Mouse (Mus musculus): Measurements from ENCODE around the gene Mepce.
"Not testable (repeated sequence)": the region's sequence is repeated elsewhere in the genome, so short reads cannot be mapped to it uniquely, and the experiment has no call there.

Gene Mepce

DNA sequence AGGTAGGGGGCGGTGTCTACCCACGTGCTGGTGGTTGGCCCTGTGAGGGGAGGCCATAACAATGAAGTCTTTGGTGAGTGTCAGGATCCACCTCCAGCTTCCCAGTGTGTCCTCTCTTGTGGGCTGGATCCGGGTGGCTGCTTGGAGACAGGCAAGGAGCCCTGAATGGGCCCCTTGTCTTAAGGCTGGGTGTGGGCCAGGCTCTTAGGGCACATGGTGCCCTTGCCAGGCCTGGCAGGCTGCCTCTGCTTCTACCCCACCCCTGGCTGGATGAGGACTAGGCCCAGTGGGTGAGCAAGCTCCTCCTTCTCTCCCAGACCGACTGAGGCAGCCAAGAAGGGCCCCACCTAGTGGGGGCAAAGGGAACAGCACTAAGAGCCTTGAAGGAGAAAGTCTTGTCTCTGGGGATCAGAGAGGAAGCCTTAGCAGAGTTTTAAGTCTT lies 27.5 kb downstream of the Mepce start:
- CTCF ChIA-PET, result interaction anchor here (0.8 kb wide), 1 partner anchor 108 kb away, joined by 4 read pairs; no protein-coding TSS in a partner anchor

- CTCF ChIA-PET, result interaction anchor here (0.6 to 1.4 kb wide), 8 partner anchors 10 to 1438 kb away, joined by 3 to 11 read pairs (median 4); partner anchors contain the start of gene Agfg2
These were observed 28.4 kb downstream of the Mepce start for GRCm38 (mm10) chr5:137758921-137759534.

DNA sequence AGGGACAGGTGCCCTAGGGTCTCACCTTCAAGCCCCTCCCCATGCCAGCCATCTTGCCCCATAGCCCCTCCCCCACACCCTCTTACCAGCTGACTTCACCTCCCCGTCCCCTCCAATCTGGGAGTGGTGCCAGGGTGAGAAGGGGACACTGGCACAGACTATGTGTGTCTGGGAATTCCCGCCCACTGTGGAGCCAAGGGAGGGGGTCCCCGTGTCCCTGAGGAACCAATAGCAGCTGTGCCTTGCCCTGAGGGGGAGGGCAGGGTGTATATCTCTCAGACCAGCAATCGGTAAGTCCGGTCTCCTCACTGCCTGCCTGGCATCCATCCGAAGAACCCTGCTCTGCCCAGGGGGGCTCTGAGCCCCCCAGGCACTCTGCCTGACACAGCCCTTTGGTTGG lies 29.6 kb downstream of the Mepce start:
- CTCF ChIA-PET, result interaction anchor here (0.6 to 1.4 kb wide), 3 partner anchors 12 to 106 kb away, joined by 3 to 5 read pairs (median 3); no protein-coding TSS in a partner anchor

- CTCF ChIA-PET, result interaction anchor here (0.6 to 1.4 kb wide), 4 partner anchors 10 to 105 kb away, joined by 3 to 5 read pairs (median 4); no protein-coding TSS in a partner anchor
These were observed 30.4 kb downstream of the Mepce start for GRCm38 (mm10) chr5:137756882-137757661.

DNA sequence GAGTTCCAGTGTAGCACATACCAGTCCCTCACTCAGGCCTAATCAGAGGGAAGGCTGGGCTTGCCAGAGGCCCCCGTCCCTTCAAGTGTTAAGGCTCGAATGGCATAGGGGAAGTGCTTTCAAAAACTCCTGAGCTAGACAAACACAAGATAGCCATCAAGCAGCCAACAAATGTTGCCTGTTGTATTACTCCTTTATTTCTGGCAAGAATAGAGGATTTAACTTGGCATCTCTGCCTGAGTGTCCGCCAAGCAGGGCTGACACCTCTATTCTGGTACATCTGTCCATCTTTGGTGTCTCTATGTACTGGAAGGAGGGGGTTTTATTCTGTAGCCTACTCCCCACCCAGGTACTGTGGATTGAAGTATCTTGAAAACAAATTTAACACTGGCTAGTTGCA lies 31.3 kb downstream of the Mepce start:
- CTCF ChIA-PET, result interaction anchor here (1.4 kb wide), 1 partner anchor 9 kb away, joined by 5 read pairs; no protein-coding TSS in a partner anchor

DNA sequence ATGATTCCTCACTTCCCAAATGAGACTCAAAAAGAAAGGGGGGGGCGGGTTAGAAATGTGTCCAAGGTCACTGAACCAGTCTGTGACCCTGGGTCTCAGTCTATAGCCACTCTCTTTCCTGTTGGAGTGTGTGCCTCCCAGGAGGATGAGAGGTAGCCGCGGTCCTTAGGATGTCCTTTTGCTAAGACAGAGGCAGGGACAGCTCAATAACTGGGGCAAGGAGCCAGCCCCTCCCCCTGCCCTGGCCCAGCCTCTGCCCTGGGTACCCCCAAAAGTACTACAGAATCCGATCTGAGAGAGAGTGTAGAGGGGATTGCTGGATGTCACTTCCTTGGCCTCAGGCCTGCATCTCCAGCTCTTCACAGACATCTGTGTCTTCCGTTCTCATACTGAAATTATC lies 32.0 kb downstream of the Mepce start:
- CTCF ChIA-PET, result interaction anchor here (0.7 kb wide), 2 partner anchors 9 to 34 kb away, joined by 3 to 8 read pairs; no protein-coding TSS in a partner anchor

- CTCF ChIA-PET, result interaction anchor here (0.6 kb wide), 1 partner anchor 61 kb away, joined by 4 read pairs; no protein-coding TSS in a partner anchor
These were observed 34.2 kb downstream of the Mepce start for GRCm38 (mm10) chr5:137753111-137753832.

GRCm38 (mm10) chr5:137751988-137752387 lies 35.5 kb downstream of the Mepce start:
- CTCF ChIA-PET, result no interaction called here

GRCm38 (mm10) chr5:137751221-137751887 lies 36.1 kb downstream of the Mepce start:
- CTCF ChIA-PET, result interaction anchor here (0.5 kb wide), 1 partner anchor 26 kb away, joined by 9 read pairs; no protein-coding TSS in a partner anchor

GRCm38 (mm10) chr5:137750212-137750611 lies 37.2 kb downstream of the Mepce start:
- CTCF ChIA-PET, result not testable (repeated sequence)

DNA sequence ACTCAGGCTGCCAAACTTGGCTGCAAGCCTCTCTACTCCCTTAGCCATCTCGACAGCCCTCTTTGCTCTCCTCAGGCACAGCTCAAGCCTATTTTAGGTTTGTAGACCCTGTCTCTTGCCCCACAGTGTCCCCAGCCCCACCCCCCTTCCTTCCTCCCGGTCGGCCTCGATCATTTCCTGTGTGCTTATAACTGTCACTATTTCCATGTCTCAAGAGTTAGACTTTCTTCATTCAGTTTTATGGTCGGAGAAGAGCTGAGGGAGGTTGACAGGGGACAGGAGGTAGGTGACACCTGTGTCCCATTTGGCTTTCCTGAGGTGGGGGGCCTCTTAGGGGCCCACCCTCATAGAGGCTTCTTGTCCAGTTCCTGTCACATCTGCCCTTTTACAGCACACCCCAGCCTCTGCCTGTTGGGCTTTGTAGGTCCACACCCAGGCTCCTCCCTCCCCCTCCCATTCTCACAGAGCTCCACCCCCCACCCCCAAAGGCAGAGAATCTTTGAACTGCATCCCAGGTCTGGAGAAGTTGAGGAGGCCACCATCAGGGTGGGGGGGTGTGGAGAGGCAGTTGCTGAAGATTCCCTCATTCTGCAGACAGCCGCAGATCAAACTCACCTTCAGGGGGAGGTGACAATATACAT lies 38.1 kb downstream of the Mepce start:
- CTCF ChIA-PET, result interaction anchor here (0.6 to 1.7 kb wide), 5 partner anchors 9 to 1659 kb away, joined by 3 to 11 read pairs (median 4); no protein-coding TSS in a partner anchor

DNA sequence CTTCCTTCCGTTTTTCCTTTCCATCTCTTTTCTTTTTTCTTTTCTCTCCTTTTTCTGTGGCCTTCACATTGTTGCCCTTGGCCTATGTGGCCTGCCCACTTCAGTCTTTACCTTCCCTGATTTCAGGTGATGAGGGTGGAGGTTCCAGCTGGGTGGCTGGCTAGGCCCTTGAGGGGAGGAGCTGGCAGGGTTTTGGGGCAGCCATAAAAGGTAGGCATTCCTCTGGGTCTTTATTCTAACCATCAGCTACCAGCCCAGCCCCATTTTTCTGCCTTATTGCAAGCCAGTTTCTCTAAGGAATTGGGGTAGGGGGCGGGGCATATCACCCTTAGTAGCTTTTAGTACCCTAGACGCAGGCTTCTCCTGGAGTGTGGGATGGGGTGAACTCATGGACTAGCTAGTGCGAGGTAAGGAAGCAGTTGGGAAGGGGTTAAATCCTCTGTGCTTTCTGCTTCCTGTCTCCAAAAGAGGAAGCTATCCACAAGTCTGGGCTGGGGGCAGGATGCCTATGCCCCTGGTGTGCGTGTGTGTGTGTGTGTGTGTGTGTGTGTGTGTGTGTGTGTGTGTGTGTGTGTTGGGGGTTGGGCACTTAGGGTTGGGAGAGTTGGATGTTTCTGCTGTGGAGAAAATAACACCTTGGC lies 39.2 kb downstream of the Mepce start:
- CTCF ChIA-PET, result interaction anchor here (0.7 to 1.7 kb wide), 8 partner anchors 9 to 103 kb away, joined by 3 to 15 read pairs (median 4); partner anchors contain the start of gene Agfg2

GRCm38 (mm10) chr5:137747326-137747961 lies 40.0 kb downstream of the Mepce start:
- CTCF ChIA-PET, result interaction anchor here (1.0 to 2.0 kb wide), 5 partner anchors 8 to 96 kb away, joined by 3 to 5 read pairs (median 3); partner anchors contain the start of gene Agfg2

DNA sequence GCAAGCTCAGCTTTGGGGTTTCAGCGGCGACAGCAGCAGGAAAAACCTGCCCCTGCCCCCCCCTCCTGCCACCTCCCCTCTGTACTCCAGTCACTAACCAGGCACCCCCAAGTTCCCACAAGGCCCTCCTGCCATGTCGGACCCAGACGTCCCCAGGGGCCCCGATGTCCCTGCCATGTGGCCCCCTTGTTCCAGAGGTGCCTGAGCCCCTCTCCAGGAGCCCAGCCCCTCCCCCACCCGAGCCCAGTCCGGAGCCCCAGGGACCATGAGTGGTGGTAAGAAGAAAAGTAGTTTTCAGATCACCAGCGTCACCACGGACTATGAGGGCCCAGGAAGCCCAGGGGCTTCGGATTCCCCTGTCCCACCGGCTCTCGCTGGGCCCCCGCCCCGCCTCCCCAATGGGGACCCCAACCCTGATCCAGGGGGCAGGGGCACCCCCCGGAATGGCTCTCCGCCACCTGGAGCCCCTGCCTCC lies 40.6 kb downstream of the Mepce start:
- CTCF ChIA-PET, result interaction anchor here (0.7 to 2.0 kb wide), 5 partner anchors 8 to 95 kb away, joined by 3 to 5 read pairs (median 3); no protein-coding TSS in a partner anchor

GRCm38 (mm10) chr5:137746282-137746850 lies 41.1 kb downstream of the Mepce start:
- CTCF ChIA-PET, result interaction anchor here (0.6 to 2.0 kb wide), 4 partner anchors 9 to 89 kb away, joined by 3 to 5 read pairs (median 3); no protein-coding TSS in a partner anchor

DNA sequence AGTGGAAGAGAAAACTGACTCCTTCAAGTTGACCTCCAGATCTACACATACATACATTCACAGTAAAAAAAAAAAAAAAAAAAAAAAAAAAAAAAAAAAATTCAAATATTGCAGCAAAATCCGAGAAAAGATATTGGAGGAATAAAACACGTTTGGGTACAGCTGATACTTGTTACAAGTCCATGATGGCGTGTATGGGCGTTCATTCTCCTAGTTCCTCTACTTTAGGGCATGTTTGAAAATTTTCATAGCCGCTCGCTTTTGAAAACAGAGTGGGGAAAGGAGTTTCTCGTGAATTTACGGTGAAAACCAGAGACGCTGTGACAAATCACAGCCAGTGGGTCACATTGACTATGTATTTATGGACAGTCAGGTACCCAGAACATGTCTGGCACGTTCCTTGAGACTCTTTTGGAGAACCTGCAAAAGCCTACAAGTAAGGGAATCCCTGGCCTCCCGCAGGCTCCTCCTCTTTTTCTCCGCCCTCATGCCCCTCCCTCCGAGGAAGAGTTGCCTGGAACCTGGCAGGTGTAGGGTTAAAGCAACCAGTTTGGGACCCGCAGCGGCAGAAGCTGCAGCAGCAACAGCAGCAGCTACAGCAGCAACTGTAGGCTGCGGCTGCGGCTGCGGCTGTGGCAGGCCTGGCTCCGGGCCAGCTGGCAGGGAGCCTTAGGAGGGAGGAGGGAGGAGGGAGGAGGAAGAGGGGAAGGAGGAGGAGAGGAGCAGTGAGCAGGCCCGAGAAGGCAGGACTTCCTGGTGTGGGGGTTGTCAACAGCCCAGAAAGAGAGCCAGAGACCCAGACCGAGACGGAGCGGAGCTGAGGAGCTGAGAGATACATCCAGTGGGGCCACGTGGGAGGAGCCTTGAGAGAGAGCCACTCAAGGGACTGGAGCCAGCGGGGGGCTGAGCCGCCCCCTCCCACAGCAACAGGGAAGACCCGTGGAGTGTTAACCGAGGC lies 42.0 kb downstream of the Mepce start, which contains the start of gene Tsc22d4:
Gene Tsc22d4, plus strand, starts transcription at position 517 of the 958 bp plus-strand sequence.
- CTCF ChIA-PET, result interaction anchor here (0.6 to 2.0 kb wide), 3 partner anchors 11 to 89 kb away, joined by 3 to 5 read pairs (median 3); partner anchors contain the start of gene Ppp1r35

- CTCF ChIA-PET, result no interaction called here
These were observed 43.3 kb downstream of the Mepce start for GRCm38 (mm10) chr5:137744197-137744596.
